Mouse (Mus musculus): ENCODE results near the gene Kmt5a. TPM values are rescaled to one million over a fixed set of nuclear protein-coding genes. Genes with fewer than 3 reads are reported as not detected.
A peak's percentile ranks its signal among the peaks of the same experiment; 100 is the strongest.

The Kmt5a gene
- polyA plus RNA-seq, 1 experiment from 2014 or later, result 50.4 TPM

DNA sequence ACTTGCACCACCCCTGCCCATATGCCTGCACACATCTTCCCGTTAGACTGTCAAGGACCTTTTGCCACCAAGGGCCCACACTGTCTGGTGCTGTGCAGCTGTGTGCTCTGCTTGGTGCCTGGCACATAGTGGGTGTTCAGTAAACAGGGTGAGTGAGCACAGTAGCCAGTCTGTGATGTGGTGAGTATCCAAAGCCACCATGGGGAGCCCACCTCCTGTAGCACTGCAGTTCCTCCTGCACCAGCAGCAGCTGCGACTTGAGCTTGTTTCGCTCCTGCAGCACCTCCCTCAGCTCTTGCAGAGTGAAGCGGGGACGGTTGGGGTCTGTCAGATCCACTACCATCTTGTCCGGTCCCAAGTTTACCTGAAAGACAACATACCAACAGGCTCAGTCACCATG lies 29.8 kb downstream of the Kmt5a start:
- Histone ChIP-seq H3K27ac (ENCODE audit: low read length) (no peak overlapping the region), H3K4me1 (ENCODE audit: control insufficient read depth, insufficient read depth, low read length) (no peaks in the 10 kb centered on the region), H3K4me2 (ENCODE audit: low read depth, low read length) (no peak overlapping the region), H3K27me3 (ENCODE audit: control insufficient read depth, insufficient read depth, low read length) (no peaks in the 10 kb centered on the region), H3K36me3 (ENCODE audit: control insufficient read depth, insufficient read depth, low read length) (peaks cover 3% of the 10 kb centered on the region), H3K9me3 (replicated peaks; ENCODE audit: control insufficient read depth, low read length) (no peaks in the 10 kb centered on the region), H3K4me3 (replicated peaks; ENCODE audit: low read length) (no peak overlapping the region), H3K9ac (ENCODE audit: low read length) (no peak overlapping the region)
- ATAC-seq (ENCODE audit: insufficient read depth, low FRiP score), result no peak
- 91% methylated on average over 6 of the region's 6 CpGs for WGBS

DNA sequence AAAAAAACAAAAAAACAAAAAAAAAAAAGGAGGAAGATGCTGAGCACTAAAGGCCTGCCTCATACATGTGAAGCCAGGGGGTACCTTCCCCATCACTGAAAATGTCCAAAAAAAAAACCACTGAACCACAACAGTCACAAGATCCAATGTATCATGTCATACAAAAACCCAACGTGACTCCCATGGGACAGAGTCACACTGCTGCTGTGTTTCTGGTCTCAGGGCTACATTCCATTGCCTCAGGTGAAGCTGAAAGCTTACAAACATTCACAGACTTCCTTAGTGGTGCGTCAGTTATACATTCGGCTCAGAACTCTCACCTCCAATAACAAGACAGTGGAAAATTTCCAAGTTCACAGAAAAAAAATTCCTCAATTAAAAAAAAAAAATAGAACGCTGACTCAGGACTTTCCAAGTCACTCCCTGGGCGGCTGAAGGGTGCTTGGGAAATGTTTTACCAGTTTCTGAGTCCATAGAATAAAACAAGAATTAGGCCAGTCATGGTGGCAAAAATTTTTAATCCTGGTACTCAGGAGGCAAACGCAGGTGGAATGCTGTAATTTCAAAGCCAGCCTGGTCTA lies 31.0 kb downstream of the Kmt5a start:
- 0 out of 2 replicates have a peak, but pooled peaks cover 6% of the 10 kb centered on the region for H3K4me1 ChIP-seq (ENCODE audit: control insufficient read depth, insufficient read depth, low read length)
- H3K27me3 ChIP-seq (ENCODE audit: control insufficient read depth, insufficient read depth, low read length), result no peaks in the 10 kb centered on the region
- H3K27ac ChIP-seq (ENCODE audit: low read length), result no peak overlapping the region
- H3K9me3 ChIP-seq (replicated peaks; ENCODE audit: control insufficient read depth, low read length), result no peaks in the 10 kb centered on the region
- H3K4me2 ChIP-seq (ENCODE audit: low read depth, low read length), result no peak overlapping the region
- ATAC-seq (ENCODE audit: insufficient read depth, low FRiP score), result no peak
- H3K36me3 ChIP-seq (ENCODE audit: control insufficient read depth, insufficient read depth, low read length), result peaks cover 3% of the 10 kb centered on the region
- H3K4me3 ChIP-seq (replicated peaks; ENCODE audit: low read length), result no peak overlapping the region
- no peak overlapping the region for H3K9ac ChIP-seq (ENCODE audit: low read length)
- WGBS, result 77% methylated on average over 6 of the region's 6 CpGs

DNA sequence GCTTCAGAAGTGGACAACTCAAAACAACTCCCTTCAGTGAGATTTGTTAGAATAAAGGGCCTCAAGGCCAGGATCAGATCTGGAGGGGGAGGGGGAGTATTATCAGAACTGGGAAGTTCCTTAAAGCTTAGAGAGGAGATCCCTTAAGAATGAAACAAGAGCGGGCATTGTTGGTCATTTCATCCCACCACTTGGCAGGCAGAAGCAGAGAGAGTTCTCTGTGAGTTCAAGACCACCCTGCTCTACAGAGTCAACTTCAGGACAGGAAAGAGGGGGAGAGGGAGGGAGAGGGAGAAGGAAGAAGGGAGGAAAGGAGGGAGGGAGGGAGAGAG lies 39.1 kb downstream of the Kmt5a start:
- no peaks in the 10 kb centered on the region for H3K27me3 ChIP-seq (ENCODE audit: control insufficient read depth, insufficient read depth, low read length)
- no peaks in the 10 kb centered on the region for H3K9me3 ChIP-seq (replicated peaks; ENCODE audit: control insufficient read depth, low read length)
- no peak for ATAC-seq (ENCODE audit: insufficient read depth, low FRiP score)
- H3K36me3 ChIP-seq (ENCODE audit: control insufficient read depth, insufficient read depth, low read length), result no peaks in the 10 kb centered on the region
- H3K27ac ChIP-seq (ENCODE audit: low read length), result peak overlapping the region; percentile 81
- WGBS, result 60% methylated on average over 1 of the region's 1 CpGs
- no peak overlapping the region; the same call in 1 of the 2 replicates for H3K9ac ChIP-seq (ENCODE audit: low read length)
- peak overlapping the region; percentile 81; the same call in 1 of the 2 replicates for H3K4me3 ChIP-seq (replicated peaks; ENCODE audit: low read length)
- peak overlapping the region; percentile 78; the same call in 1 of the 2 replicates for H3K4me2 ChIP-seq (ENCODE audit: low read depth, low read length)
- peaks cover 19% of the 10 kb centered on the region for H3K4me1 ChIP-seq (ENCODE audit: control insufficient read depth, insufficient read depth, low read length)

DNA sequence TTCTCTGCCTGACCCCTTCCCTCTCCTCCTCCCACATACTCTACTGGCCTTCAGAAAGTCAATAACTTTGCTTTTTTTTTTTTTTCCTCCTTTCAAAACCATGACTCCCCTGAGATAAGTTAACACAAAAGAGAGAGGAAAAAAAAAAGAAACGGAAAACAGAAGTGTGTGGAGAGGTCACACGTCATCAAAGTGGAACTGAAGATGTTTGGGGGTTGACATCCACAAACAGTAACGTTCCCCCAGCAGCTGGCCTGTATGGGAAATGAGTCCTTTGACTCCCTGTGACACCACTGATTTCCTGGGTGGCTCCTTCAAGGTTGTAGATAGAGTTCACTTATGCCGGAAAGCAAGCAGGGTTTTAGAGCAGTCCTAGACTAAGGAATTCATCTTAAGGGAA lies 40.4 kb downstream of the Kmt5a start:
- 55% methylated on average over 4 of the region's 4 CpGs for WGBS
- Histone ChIP-seq H3K9me3 (replicated peaks; ENCODE audit: control insufficient read depth, low read length) (no peaks in the 10 kb centered on the region), H3K27ac (ENCODE audit: low read length) (no peak overlapping the region; the same call in 1 of the 2 replicates), H3K27me3 (ENCODE audit: control insufficient read depth, insufficient read depth, low read length) (no peaks in the 10 kb centered on the region), H3K4me2 (ENCODE audit: low read depth, low read length) (no peak overlapping the region), H3K4me1 (ENCODE audit: control insufficient read depth, insufficient read depth, low read length) (peaks cover 27% of the 10 kb centered on the region), H3K36me3 (ENCODE audit: control insufficient read depth, insufficient read depth, low read length) (no peaks in the 10 kb centered on the region), H3K4me3 (replicated peaks; ENCODE audit: low read length) (no peak overlapping the region), H3K9ac (ENCODE audit: low read length) (no peak overlapping the region)
- ATAC-seq (ENCODE audit: insufficient read depth, low FRiP score), result no peak

DNA sequence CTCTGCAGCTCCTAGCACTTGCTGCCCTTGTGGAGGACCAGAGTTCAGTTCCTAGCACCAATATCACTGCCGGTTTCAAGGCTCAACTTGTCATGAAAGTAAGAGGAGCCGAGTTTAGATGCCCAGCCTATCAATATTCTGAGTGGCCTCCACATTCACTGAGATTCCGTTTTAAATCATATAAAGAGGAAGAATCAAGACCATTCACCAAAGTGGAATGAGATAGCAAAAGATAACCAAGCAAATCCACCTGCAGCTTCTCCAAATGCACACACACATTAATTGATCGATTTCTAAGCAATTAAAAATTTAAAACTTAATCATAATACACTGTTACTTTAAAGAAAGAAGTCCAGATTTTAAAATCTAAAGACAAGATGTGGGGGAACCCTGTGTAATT lies 42.0 kb downstream of the Kmt5a start:
- no peaks in the 10 kb centered on the region for H3K9me3 ChIP-seq (replicated peaks; ENCODE audit: control insufficient read depth, low read length)
- H3K4me2 ChIP-seq (ENCODE audit: low read depth, low read length), result no peak overlapping the region
- H3K9ac ChIP-seq (ENCODE audit: low read length), result no peak overlapping the region
- H3K4me3 ChIP-seq (replicated peaks; ENCODE audit: low read length), result no peak overlapping the region
- H3K4me1 ChIP-seq (ENCODE audit: control insufficient read depth, insufficient read depth, low read length), result peaks cover 15% of the 10 kb centered on the region
- 91% methylated on average over 4 of the region's 4 CpGs for WGBS
- no peaks in the 10 kb centered on the region for H3K27me3 ChIP-seq (ENCODE audit: control insufficient read depth, insufficient read depth, low read length)
- ATAC-seq (ENCODE audit: insufficient read depth, low FRiP score), result no peak
- H3K36me3 ChIP-seq (ENCODE audit: control insufficient read depth, insufficient read depth, low read length), result no peaks in the 10 kb centered on the region
- H3K27ac ChIP-seq (ENCODE audit: low read length), result no peak overlapping the region

DNA sequence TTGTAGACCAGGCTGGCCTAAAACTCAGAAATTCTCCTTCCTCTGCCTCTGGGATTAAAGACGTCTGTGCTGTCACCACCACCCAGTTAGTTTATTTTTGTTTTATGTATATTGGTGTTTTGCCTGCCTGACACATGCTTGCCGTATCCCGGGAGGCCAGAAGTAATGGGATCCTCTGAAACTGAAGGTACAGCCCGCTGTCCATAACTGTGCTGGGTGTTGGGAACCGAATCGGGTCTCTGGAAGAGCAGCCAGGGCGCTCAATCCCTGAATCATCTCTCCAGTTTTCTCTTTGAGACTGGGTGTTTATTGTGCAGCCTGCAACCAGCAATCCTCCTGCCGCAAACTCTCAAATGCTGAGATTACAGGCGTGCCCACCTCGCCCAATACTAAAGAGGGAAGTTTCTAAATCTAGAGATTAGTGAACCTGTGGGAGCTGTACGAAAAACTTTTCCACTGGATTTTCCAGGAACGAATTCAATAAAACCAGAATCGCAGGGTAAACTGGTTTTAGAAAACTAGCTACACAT lies 42.8 kb downstream of the Kmt5a start:
- Histone ChIP-seq H3K4me3 (replicated peaks; ENCODE audit: low read length) (peak overlapping the region; percentile 57), H3K27me3 (ENCODE audit: control insufficient read depth, insufficient read depth, low read length) (no peaks in the 10 kb centered on the region), H3K4me1 (ENCODE audit: control insufficient read depth, insufficient read depth, low read length) (peaks cover 9% of the 10 kb centered on the region), H3K27ac (ENCODE audit: low read length) (peak overlapping the region; percentile 98), H3K36me3 (ENCODE audit: control insufficient read depth, insufficient read depth, low read length) (no peaks in the 10 kb centered on the region), H3K9ac (ENCODE audit: low read length) (peak overlapping the region; percentile 87), H3K4me2 (ENCODE audit: low read depth, low read length) (peak overlapping the region; percentile 85), H3K9me3 (replicated peaks; ENCODE audit: control insufficient read depth, low read length) (no peaks in the 10 kb centered on the region)
- 2% methylated on average over 13 of the region's 13 CpGs for WGBS
- no peak for ATAC-seq (ENCODE audit: insufficient read depth, low FRiP score)

DNA sequence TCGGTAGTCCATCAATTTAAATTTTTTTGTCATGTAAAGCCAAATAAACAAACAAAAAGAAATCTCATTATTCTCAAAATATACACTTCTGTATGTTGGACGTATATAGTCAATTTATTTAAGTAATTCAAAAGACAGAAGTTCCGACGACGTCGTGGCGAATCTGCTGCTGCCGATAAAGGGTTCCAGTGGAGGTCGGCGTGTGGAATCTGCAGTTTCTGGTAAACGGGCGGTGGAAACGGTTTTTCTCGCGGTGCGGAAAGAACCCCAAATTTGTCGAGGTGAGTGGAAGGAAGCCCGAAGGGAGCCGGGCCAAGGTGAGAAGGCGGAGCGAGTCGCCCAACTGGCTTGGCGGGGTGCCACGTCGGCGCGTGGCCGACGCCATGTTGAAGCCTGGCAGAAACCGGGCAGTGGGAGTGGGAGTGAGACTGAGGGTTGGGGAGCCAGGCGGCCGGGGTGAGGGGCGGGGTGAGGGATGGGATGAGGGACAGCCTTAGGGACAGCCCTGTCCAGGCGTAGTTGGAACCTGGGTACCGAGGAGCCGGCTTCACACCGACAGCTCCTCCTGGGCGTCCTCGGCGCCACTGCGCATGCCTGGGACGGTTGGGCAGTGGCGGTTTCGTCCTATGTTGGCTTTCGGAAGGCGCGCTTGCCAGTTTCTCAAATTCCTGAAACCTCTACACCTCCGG lies 43.4 kb downstream of the Kmt5a start, which contains the start of gene Snrnp35:
Snrnp35 (plus strand) TSS at position 169 of the 689 bp plus-strand sequence.
- no peaks in the 10 kb centered on the region for H3K9me3 ChIP-seq (replicated peaks; ENCODE audit: control insufficient read depth, low read length)
- peaks cover 9% of the 10 kb centered on the region for H3K4me1 ChIP-seq (ENCODE audit: control insufficient read depth, insufficient read depth, low read length)
- H3K36me3 ChIP-seq (ENCODE audit: control insufficient read depth, insufficient read depth, low read length), result no peaks in the 10 kb centered on the region
- H3K4me3 ChIP-seq (replicated peaks; ENCODE audit: low read length), result peak within 1 kb of the TSS; percentile 57
- peak; percentile 92 for ATAC-seq (ENCODE audit: insufficient read depth, low FRiP score)
- peak within 1 kb of the TSS; percentile 85 for H3K4me2 ChIP-seq (ENCODE audit: low read depth, low read length)
- under 1% methylated on average over 48 of the region's 48 CpGs for WGBS
- peak within 1 kb of the TSS; percentile 98 for H3K27ac ChIP-seq (ENCODE audit: low read length)
- no peaks in the 10 kb centered on the region for H3K27me3 ChIP-seq (ENCODE audit: control insufficient read depth, insufficient read depth, low read length)
- peak within 1 kb of the TSS; percentile 87 for H3K9ac ChIP-seq (ENCODE audit: low read length)

DNA sequence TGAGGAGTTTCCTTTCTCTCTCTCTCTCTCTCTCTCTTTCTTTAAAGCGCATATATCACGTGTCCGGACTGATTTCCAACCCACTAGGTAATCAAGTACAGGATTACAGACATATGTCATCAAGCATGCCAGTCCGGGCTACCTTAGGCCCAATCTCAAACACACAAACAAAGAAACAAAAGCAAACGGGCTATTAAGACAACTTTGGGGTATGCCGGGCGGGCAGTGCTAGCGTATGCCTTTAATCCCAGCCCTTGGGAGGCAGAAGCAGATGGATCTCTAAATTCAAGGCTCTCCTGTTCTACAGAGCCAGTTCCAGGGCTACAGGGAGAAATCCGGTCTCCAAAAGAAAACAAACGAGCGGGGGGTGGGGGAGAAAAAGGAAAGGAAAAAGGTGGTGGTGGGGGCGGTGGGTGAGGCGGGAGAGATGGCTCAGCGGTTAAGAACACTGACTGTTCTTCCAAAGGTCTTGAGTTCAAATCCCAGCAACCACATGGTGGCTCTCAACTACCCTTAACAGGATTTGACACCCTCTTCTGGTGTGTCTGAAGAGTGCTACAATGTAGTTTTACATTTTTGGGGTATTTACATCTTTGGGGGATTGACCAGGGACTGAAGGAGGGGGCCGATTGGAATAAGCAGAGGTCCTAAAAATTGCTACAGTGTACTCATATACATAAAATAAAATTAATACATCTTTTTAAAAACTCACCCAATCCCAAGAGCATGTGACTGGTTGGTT lies 44.1 kb downstream of the Kmt5a start:
- Histone ChIP-seq H3K4me3 (replicated peaks; ENCODE audit: low read length) (peak overlapping the region; percentile 57), H3K4me2 (ENCODE audit: low read depth, low read length) (peak overlapping the region; percentile 85), H3K27ac (ENCODE audit: low read length) (peak overlapping the region; percentile 98), H3K27me3 (ENCODE audit: control insufficient read depth, insufficient read depth, low read length) (no peaks in the 10 kb centered on the region), H3K9me3 (replicated peaks; ENCODE audit: control insufficient read depth, low read length) (no peaks in the 10 kb centered on the region), H3K4me1 (ENCODE audit: control insufficient read depth, insufficient read depth, low read length) (peaks cover 9% of the 10 kb centered on the region), H3K36me3 (ENCODE audit: control insufficient read depth, insufficient read depth, low read length) (no peaks in the 10 kb centered on the region), H3K9ac (ENCODE audit: low read length) (peak overlapping the region; percentile 79)
- peak; percentile 41; the same call in 1 of the 2 replicates for ATAC-seq (ENCODE audit: insufficient read depth, low FRiP score)
- WGBS, result 7% methylated on average over 15 of the region's 15 CpGs

DNA sequence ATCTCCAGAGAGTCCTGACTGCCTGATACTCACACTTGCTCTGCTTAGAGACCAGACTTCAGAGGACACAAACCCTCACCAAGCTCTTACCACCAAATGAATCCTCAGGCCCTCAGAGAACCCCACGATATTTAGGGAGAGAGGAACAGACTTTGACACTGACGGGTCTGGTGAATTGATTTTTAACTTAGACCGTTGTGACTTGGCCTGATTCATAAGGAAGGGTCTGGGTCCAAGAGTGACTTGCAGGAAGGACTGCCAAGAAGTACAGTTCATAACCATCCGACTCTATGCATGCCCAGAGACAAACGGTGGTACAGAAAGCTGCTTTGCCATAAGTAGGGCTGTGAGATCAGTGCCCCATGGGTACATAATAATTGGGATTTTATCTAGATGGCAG lies 45.9 kb downstream of the Kmt5a start:
- Histone ChIP-seq H3K4me3 (replicated peaks; ENCODE audit: low read length) (no peak overlapping the region), H3K4me1 (ENCODE audit: control insufficient read depth, insufficient read depth, low read length) (peaks cover 9% of the 10 kb centered on the region), H3K27ac (ENCODE audit: low read length) (no peak overlapping the region), H3K27me3 (ENCODE audit: control insufficient read depth, insufficient read depth, low read length) (no peaks in the 10 kb centered on the region), H3K4me2 (ENCODE audit: low read depth, low read length) (no peak overlapping the region), H3K9ac (ENCODE audit: low read length) (no peak overlapping the region), H3K9me3 (replicated peaks; ENCODE audit: control insufficient read depth, low read length) (no peaks in the 10 kb centered on the region), H3K36me3 (ENCODE audit: control insufficient read depth, insufficient read depth, low read length) (no peaks in the 10 kb centered on the region)
- ATAC-seq (ENCODE audit: insufficient read depth, low FRiP score), result no peak
- WGBS, result 85% methylated on average over 5 of the region's 5 CpGs

Data from stomach, embryonic 16.5 days (tissue).